Mouse (Mus musculus) 3T3-L1 (cell line): Measurements from ENCODE around the gene Sh3kbp1.
A peak's percentile ranks its signal among the peaks of the same experiment; 100 is the strongest.

ENCODE experiments used
- DNase-seq: peaks from one replicate; pipeline ENCODE4 v3.0.0-alpha.2; 2015; ENCODE audit warnings: low read depth, low spot score

The Sh3kbp1 gene

GRCm38 (mm10) chrX:159737344-159737743 lies 110.3 kb downstream of the Sh3kbp1 start:
- DNase-seq: no peak

- peak; percentile 31 for DNase-seq
These were observed 117.0 kb downstream of the Sh3kbp1 start for GRCm38 (mm10) chrX:159744035-159744434.

- peak; percentile 34 for DNase-seq
These were observed 117.5 kb downstream of the Sh3kbp1 start for GRCm38 (mm10) chrX:159744620-159745019.

GRCm38 (mm10) chrX:159751834-159752233 lies 124.8 kb downstream of the Sh3kbp1 start:
- peak; percentile 56 for DNase-seq

- DNase-seq: no peak
These were observed 129.2 kb downstream of the Sh3kbp1 start for GRCm38 (mm10) chrX:159756261-159756660.

- no peak for DNase-seq
These were observed 130.1 kb downstream of the Sh3kbp1 start for GRCm38 (mm10) chrX:159756901-159757821.

- no peak for DNase-seq
These were observed 130.9 kb downstream of the Sh3kbp1 start for GRCm38 (mm10) chrX:159757854-159758540.

GRCm38 (mm10) chrX:159763801-159764200 lies 136.7 kb downstream of the Sh3kbp1 start:
- no peak for DNase-seq

- no peak for DNase-seq
These were observed 138.8 kb downstream of the Sh3kbp1 start for GRCm38 (mm10) chrX:159765850-159766249.

- no peak for DNase-seq
These were observed 141.9 kb downstream of the Sh3kbp1 start for GRCm38 (mm10) chrX:159769005-159769404.

GRCm38 (mm10) chrX:159769773-159770172 lies 142.7 kb downstream of the Sh3kbp1 start:
- no peak for DNase-seq

GRCm38 (mm10) chrX:159772137-159772536 lies 145.1 kb downstream of the Sh3kbp1 start:
- DNase-seq: no peak

- no peak for DNase-seq
These were observed 148.0 kb downstream of the Sh3kbp1 start for GRCm38 (mm10) chrX:159775042-159775441.

- DNase-seq: no peak
These were observed 151.7 kb downstream of the Sh3kbp1 start for GRCm38 (mm10) chrX:159778787-159779186.

- DNase-seq: no peak
These were observed 163.4 kb downstream of the Sh3kbp1 start for GRCm38 (mm10) chrX:159790516-159790915.

- no peak for DNase-seq
These were observed 168.5 kb downstream of the Sh3kbp1 start for GRCm38 (mm10) chrX:159795603-159796002.

- no peak for DNase-seq
These were observed 177.3 kb downstream of the Sh3kbp1 start for GRCm38 (mm10) chrX:159804371-159804770.

- DNase-seq: peak; percentile 73
These were observed 182.4 kb downstream of the Sh3kbp1 start for GRCm38 (mm10) chrX:159809510-159809909.

- no peak for DNase-seq
These were observed 183.4 kb downstream of the Sh3kbp1 start for GRCm38 (mm10) chrX:159810469-159810868.

GRCm38 (mm10) chrX:159817508-159817907 lies 190.4 kb downstream of the Sh3kbp1 start:
- DNase-seq: no peak

- no peak for DNase-seq
These were observed 201.1 kb downstream of the Sh3kbp1 start for GRCm38 (mm10) chrX:159828135-159828534.

- no peak for DNase-seq
These were observed 202.2 kb downstream of the Sh3kbp1 start for GRCm38 (mm10) chrX:159829192-159829852.
